Mouse (Mus musculus) myocyte (in vitro differentiated cells): ENCODE measurements at regions not wholly inside any gene's neighbourhood (a gene's known extent, or its start where the extent isn't known, plus 50 kb on each side); places are given as distances from the start of the nearest gene placed in this dataset.

Experiments used
- CEBPB ChIP-seq: IDR thresholded peaks from 2 replicates; pipeline ENCODE4 v1.6.1; 2011; ENCODE audit warnings: mild to moderate bottlenecking, moderate library complexity; ENCODE audit not compliant: poor library complexity, insufficient read depth, severe bottlenecking
- MAX ChIP-seq: IDR thresholded peaks from one replicate; pipeline ENCODE4 v1.6.1; 2011; ENCODE audit warnings: low read depth, mild to moderate bottlenecking, control low read depth
- POLR2A ChIP-seq: IDR thresholded peaks from one replicate; pipeline ENCODE4 v1.6.1; 2011; ENCODE audit warnings: low read depth, mild to moderate bottlenecking, control low read depth, moderate library complexity; ENCODE audit not compliant: insufficient read length
- POLR2AphosphoS2 ChIP-seq: IDR thresholded peaks from one replicate; pipeline ENCODE4 v1.6.1; 2011; ENCODE audit warnings: low read depth, control low read depth; ENCODE audit not compliant: insufficient read length
- USF1 ChIP-seq: IDR thresholded peaks from one replicate; pipeline ENCODE4 v1.6.1; 2011; ENCODE audit warnings: low read depth, mild to moderate bottlenecking, control low read depth, moderate library complexity

DNA sequence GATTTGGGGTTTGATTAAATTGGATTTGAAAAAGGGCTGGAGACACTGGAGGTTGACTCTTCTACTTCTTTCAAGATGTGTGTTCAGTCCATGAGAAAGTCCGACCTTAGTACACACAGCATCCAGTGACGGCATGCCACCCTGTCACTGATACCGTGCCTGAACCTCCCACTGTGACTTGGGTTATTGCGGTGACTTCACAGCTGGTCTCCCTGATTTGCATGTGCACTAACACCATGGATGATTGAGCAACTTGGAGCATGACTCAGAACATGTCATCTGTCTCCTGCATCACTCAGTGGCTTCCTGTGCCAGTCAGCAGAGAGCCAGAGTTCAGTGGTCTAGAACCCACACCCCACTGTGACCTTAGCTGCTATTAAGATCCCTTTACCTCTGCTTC, 208.3 kb downstream of the Rnf144a start:
- TF ChIP-seq USF1 (no peak), POLR2A (no peak), CEBPB (no peak), POLR2AphosphoS2 (no peak), MAX (no peak)
